Mouse (Mus musculus): ENCODE results near the gene Dcst2. TPM values are rescaled to one million over a fixed set of nuclear protein-coding genes. Genes with fewer than 3 reads are reported as not detected.

Dcst2 gene
- polyA plus RNA-seq, 1 experiment from 2014 or later = 0.24 TPM

DNA sequence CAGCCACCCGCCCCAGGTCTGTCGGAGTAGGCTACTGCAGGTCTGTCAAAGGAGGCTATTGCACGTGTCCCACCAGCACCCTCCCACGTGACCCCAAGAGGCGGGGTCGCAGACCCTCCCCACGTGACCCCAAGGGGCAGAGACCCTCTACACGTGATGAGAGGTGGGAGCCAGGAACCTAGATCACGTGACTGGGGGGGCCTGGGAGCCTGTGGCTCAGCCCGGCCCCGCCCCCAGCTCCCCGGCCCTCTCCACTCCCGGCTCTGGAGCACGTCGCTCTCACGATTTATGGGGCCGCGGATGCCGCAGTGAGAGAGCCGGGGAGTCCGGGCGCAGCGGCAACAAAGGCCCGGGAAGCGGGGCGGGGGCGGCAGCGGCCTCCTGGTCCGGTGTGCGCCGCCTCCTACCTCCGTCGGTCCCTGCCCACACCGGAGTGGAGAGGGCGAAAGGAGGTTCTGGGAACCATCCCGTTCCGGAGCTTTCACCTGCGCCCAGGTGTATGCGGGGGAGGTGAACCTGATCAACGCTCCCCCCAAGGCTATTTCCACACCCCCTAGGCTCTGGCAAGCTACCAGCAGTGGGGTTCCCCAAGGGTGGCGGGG is 41.1 kb upstream of the Dcst2 start:
- Histone ChIP-seq H3K4me3 (replicated peaks) (peak overlapping the region; percentile 64), H3K27me3 (peaks cover 68% of the 10 kb centered on the region), H3K9ac (replicated peaks) (peak overlapping the region; percentile 86), H3K9me3 (no peaks in the 10 kb centered on the region), H3K36me3 (no peaks in the 10 kb centered on the region), H3K27ac (peak overlapping the region; percentile 86), H3K4me2 (replicated peaks) (peak overlapping the region; percentile 79), H3K4me1 (replicated peaks) (peaks cover 72% of the 10 kb centered on the region)
- ATAC-seq = no peak
- WGBS = 1% methylated on average over 41 of the region's 41 CpGs

DNA sequence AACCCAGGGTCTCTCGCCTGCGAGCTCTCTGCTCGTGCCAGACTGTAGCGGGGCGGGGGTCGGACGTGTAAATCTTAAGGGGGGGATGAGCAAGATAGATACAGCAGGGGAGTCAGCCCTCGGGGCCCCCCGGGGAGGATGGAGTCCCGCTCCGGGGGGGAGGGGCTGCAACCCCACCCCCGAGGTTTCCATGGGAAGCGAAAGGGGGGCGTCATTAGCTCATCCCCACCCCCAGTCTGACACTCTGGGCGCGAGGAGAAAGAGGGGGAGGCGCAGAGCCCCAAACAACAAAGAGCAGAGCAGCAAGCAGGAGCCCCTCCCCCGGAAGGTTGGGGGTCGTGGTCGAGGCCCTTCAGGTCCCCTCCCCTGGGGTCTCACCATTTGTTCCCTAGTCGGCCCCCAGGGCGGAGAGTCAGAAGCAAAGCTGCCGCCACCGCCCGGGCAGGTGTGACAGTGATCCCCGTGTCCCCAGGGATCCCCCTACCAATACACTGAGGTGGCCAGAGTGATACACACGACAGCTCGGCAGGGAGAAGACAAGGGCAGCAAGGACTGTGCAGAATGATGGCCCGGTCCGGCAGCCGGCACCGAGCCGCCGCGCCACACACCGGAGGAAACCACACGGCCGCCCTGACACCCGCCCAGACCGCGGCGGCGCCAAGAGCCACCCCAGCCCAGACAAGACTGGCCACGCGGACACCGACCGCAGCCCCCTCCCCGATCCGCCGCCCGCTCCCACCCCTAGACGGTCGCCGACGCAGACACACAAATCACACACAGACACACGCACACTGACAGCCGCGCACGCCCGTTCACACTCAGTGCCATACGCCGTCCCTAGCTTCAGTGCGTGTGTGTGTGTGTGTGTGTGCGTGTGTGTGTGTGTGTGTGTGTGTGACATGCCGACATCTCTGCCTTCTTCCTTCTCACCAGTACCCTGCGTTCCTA is 40.3 kb upstream of the Dcst2 start:
- peak; percentile 31 for ATAC-seq
- 1% methylated on average over 61 of the region's 66 CpGs for WGBS
- peaks cover 64% of the 10 kb centered on the region for H3K4me1 ChIP-seq (replicated peaks)

DNA sequence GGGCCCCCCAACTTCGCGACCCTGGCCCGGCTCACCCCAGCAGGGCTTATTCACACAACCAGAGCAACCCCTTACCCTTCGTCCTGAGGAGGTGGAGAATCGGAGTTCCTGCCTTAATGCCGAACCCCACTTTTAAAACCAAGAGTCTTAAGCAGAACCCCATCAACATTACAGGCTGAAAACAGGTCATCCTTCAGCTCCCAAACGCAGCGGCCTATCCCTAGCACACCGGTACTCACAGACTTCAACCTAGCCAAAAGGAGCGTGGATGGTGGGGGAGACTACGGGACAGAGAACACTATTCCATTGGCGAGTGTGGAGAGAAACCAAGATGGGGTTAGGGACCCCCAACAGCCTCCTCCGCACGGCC is 39.7 kb upstream of the Dcst2 start:
- Histone ChIP-seq H3K4me3 (replicated peaks) (peak overlapping the region; percentile 64), H3K9ac (replicated peaks) (peak overlapping the region; percentile 86), H3K36me3 (no peaks in the 10 kb centered on the region), H3K9me3 (no peaks in the 10 kb centered on the region), H3K27ac (peak overlapping the region; percentile 86), H3K4me2 (replicated peaks) (peak overlapping the region; percentile 79), H3K4me1 (replicated peaks) (peaks cover 61% of the 10 kb centered on the region), H3K27me3 (peaks cover 57% of the 10 kb centered on the region)
- WGBS = under 1% methylated on average over 14 of the region's 14 CpGs
- no peak for ATAC-seq

More for the DNA sequence above, 40.3 kb upstream of the Dcst2 start:
- H3K9me3 ChIP-seq = no peaks in the 10 kb centered on the region
- H3K36me3 ChIP-seq = no peaks in the 10 kb centered on the region
- H3K27ac ChIP-seq = peak overlapping the region; percentile 86
- peak overlapping the region; percentile 86 for H3K9ac ChIP-seq (replicated peaks)
- peak overlapping the region; percentile 79 for H3K4me2 ChIP-seq (replicated peaks)
- H3K4me3 ChIP-seq (replicated peaks) = peak overlapping the region; percentile 64
- peaks cover 60% of the 10 kb centered on the region for H3K27me3 ChIP-seq

DNA sequence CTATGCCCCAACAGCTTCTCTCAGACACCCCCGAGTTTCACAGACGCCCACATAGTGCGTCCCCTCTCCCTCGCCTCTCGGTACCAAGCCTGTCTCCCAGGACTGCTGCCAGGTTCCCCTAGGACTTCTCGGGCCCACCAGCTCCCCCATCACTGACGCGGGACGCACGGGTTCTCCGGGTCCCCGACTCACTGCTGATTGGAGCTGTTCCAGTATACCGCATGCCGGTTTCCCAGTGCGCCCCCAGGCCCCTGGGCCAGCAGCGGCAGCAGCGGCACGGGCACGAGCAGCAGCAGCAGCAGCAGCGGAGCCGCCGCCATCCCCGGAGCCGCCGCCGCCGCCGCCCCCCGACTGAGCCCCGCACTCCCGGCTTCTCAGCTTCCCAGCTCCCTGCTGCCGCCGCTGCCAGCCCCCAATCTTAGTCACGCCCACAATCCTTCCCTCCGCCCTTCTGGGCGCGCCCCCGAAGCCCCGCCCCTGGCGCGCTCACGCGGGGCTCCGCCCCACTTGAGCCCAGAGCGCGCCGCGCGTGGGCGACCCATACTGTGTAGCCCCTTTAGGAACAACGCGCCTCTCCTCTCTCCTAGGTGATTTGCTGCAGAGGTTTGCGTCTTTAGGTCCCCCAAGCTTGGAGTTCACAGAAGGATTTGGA is 39.1 kb upstream of the Dcst2 start, which contains the start of gene Efna3:
TSS of gene Efna3 (minus strand) at position 452 of the 652 bp plus-strand sequence.
- Histone ChIP-seq H3K27me3 (peaks cover 54% of the 10 kb centered on the region), H3K9me3 (no peaks in the 10 kb centered on the region), H3K36me3 (no peaks in the 10 kb centered on the region), H3K27ac (peak within 1 kb of the TSS; percentile 86), H3K4me3 (replicated peaks) (peak within 1 kb of the TSS; percentile 64), H3K4me2 (replicated peaks) (peak within 1 kb of the TSS; percentile 79), H3K9ac (replicated peaks) (peak within 1 kb of the TSS; percentile 86), H3K4me1 (replicated peaks) (peaks cover 61% of the 10 kb centered on the region)
- WGBS = under 1% methylated on average over 49 of the region's 53 CpGs
- ATAC-seq = peak; percentile 55

DNA sequence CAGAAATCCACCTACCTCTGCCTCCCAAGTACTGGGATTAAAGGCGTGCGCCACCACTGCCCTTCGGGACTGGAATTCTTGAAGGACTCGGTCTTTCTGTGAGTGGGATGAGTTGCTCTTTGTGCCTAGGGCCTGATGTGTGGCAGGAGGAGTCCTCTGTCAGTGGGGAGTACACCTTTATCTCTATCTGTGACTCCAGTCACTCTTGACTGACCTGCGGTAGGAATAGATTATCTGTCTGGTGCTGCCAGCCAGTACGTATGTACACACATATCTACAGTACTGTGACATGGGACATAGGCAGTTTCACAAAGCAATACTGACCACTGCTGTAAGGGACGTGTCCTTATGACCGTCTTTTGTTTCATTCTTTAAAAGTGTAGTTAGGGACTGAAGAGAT is 35.9 kb upstream of the Dcst2 start:
- Histone ChIP-seq H3K27ac (no peak overlapping the region), H3K27me3 (peaks cover 26% of the 10 kb centered on the region)
- 87% methylated on average over 8 of the region's 8 CpGs for WGBS

DNA sequence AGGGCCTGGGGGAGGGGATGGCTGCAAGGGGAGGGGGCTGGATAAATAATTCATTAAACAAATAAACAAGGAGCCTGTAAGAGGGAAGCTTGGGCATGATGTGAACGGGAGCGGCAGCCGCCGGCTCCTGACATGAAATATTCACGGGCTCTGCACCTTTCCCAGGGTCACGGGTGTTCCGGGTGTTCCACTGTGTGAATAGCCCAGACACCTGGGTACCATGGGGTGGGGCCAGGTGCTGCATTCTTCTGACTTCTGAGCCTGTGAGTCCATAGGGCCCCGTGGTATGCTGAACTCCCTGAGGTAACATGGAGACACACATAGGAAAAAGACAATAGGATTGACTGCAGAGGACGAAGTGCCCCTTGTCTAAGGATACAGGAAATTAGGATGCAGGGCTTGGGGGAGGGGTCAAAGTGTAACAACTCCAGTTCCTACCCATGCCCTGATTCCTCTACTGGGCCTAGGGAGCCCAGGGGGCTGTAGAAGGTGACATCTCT is 34.4 kb upstream of the Dcst2 start:
- Histone ChIP-seq H3K4me2 (replicated peaks) (no peak overlapping the region), H3K9me3 (no peaks in the 10 kb centered on the region), H3K27ac (0 out of 2 replicates have a peak overlapping the region, but pooled peaks have one; percentile 8), H3K9ac (replicated peaks) (no peak overlapping the region), H3K4me3 (replicated peaks) (no peak overlapping the region), H3K4me1 (replicated peaks) (peaks cover 48% of the 10 kb centered on the region), H3K27me3 (peaks cover 17% of the 10 kb centered on the region; the same call in 1 of the 2 replicates), H3K36me3 (no peaks in the 10 kb centered on the region)
- WGBS = 42% methylated on average over 9 of the region's 9 CpGs
- ATAC-seq = no peak

More for the DNA sequence above, 35.9 kb upstream of the Dcst2 start:
- Histone ChIP-seq H3K9me3 (no peaks in the 10 kb centered on the region), H3K36me3 (no peaks in the 10 kb centered on the region), H3K9ac (replicated peaks) (no peak overlapping the region), H3K4me2 (replicated peaks) (no peak overlapping the region), H3K4me3 (replicated peaks) (no peak overlapping the region), H3K4me1 (replicated peaks) (peaks cover 48% of the 10 kb centered on the region)
- ATAC-seq = no peak

DNA sequence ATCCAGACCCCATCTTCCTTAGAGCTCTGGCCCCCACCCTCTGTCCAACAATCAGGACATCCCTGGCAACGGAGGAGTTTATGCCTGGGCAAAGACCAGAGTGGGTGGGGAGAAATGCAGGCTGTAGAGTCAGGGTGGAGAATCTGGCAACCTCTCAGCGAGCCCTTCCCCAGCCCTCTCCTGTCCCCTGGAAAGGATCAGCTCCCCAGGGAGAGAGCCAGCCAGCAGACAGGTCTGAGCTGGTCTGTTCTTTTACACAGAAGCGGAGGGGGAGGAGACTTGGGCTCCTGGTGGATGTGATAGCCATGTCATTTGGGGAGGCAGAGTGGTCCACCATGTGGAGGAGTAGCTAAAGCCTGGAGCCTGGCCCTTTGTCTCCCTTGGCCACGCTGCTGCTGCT is 33.2 kb upstream of the Dcst2 start:
- Histone ChIP-seq H3K9ac (replicated peaks) (no peak overlapping the region), H3K4me3 (replicated peaks) (no peak overlapping the region), H3K4me1 (replicated peaks) (peaks cover 53% of the 10 kb centered on the region), H3K27me3 (peaks cover 12% of the 10 kb centered on the region; the same call in 1 of the 2 replicates), H3K27ac (no peak overlapping the region), H3K9me3 (no peaks in the 10 kb centered on the region), H3K36me3 (peaks cover 6% of the 10 kb centered on the region), H3K4me2 (replicated peaks) (no peak overlapping the region)
- ATAC-seq = no peak
- 13% methylated on average over 4 of the region's 4 CpGs for WGBS

DNA sequence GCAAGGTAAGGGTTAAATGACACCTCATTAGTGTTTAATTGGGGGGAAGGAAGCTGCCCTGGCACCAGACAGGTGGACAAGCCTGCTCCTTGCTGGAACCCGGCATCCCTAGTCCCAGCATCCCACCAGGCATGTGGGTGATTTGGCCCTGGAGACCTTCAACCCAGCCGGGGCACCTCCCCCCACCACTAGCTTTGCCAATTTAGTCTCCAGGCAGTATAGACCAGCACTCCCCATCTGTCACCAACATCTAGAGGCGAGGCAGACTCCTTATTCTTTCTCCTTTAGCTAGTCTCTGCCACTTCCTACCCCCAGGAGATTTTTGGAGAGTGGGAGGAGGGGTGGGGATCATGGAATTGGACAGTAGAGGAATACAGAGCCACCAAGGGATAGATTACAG is 31.4 kb upstream of the Dcst2 start:
- Histone ChIP-seq H3K4me3 (replicated peaks) (no peak overlapping the region), H3K4me1 (replicated peaks) (peaks cover 56% of the 10 kb centered on the region), H3K9ac (replicated peaks) (no peak overlapping the region), H3K27me3 (peaks cover 6% of the 10 kb centered on the region; the same call in 1 of the 2 replicates), H3K27ac (no peak overlapping the region; the same call in 1 of the 2 replicates), H3K4me2 (replicated peaks) (0 out of 2 replicates have a peak overlapping the region, but pooled peaks have one; percentile 8), H3K36me3 (peaks cover 18% of the 10 kb centered on the region), H3K9me3 (no peaks in the 10 kb centered on the region)
- ATAC-seq = no peak
- 42% methylated on average over 3 of the region's 3 CpGs for WGBS

DNA sequence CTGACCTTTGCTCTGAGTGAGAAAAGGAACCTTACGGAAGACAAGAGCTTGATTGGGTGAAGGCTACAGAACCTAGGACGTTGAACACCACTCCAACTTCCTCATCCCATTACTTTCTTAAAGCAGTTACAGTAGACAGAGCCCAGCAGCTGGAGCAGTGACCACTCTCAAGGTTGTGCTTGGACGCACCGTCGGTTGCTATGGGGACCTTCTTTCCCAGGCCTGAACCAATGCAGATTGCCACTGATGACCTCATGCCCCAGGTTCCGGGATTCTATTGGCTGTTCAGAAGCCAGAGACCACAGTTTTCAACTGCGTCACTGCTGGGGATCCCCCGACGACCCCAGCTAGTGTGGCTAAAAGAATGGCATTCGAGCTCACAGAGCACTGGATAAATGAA is 30.8 kb upstream of the Dcst2 start:
- H3K27me3 ChIP-seq = peaks cover 6% of the 10 kb centered on the region; the same call in 1 of the 2 replicates
- H3K27ac ChIP-seq = no peak overlapping the region
- no peak overlapping the region for H3K9ac ChIP-seq (replicated peaks)
- H3K4me2 ChIP-seq (replicated peaks) = no peak overlapping the region
- 15% methylated on average over 10 of the region's 10 CpGs for WGBS
- peaks cover 18% of the 10 kb centered on the region for H3K36me3 ChIP-seq
- no peak for ATAC-seq
- H3K4me1 ChIP-seq (replicated peaks) = peaks cover 62% of the 10 kb centered on the region
- no peak overlapping the region for H3K4me3 ChIP-seq (replicated peaks)
- H3K9me3 ChIP-seq = no peaks in the 10 kb centered on the region

DNA sequence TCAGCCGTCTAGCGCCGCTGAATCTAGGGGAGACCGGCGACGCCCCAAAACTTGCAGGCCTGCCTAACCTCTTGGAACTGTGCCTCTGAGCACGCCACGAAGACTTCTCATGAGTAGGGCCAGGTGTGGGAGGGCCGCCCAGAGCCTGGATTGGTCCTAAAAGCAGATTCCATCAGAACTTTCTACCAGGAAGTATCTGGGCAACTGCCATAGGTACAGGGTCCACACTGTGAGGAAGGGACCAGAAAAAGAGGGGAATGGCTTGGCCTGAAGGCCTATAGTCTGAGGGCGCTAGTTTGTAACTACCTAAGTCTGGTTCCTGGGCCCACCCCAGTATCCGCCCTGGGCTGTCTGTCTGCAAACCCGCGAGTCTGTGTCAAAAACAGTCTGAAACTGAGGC is 30.2 kb upstream of the Dcst2 start:
- no peak for ATAC-seq
- Histone ChIP-seq H3K4me1 (replicated peaks) (peaks cover 69% of the 10 kb centered on the region), H3K4me2 (replicated peaks) (no peak overlapping the region), H3K9ac (replicated peaks) (no peak overlapping the region), H3K27ac (no peak overlapping the region), H3K9me3 (no peaks in the 10 kb centered on the region), H3K4me3 (replicated peaks) (no peak overlapping the region), H3K27me3 (peaks cover 6% of the 10 kb centered on the region; the same call in 1 of the 2 replicates), H3K36me3 (peaks cover 18% of the 10 kb centered on the region)
- 69% methylated on average over 13 of the region's 13 CpGs for WGBS

DNA sequence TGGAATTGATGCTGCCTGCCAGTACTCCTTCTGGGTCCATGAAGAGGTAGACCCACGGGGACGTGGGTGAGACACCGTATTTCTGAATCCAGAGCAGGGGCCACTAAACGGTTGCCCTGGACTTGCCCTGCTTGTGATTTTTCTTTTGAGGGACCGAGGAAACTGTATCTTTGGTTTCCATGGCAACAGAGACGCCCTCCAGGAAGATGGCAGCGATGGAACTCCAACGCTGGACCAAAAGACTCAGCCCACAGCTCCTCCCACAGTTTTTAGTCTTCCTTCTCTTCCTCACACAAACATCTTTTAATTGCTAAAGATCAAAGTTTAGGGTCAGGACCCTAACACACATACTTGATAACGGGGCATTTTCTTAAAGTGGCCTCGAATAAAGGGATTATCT is 29.8 kb upstream of the Dcst2 start:
- Histone ChIP-seq H3K27ac (peak overlapping the region; percentile 46), H3K9ac (replicated peaks) (no peak overlapping the region), H3K36me3 (peaks cover 18% of the 10 kb centered on the region), H3K9me3 (no peaks in the 10 kb centered on the region), H3K27me3 (peaks cover 6% of the 10 kb centered on the region; the same call in 1 of the 2 replicates), H3K4me1 (replicated peaks) (peaks cover 71% of the 10 kb centered on the region), H3K4me3 (replicated peaks) (no peak overlapping the region), H3K4me2 (replicated peaks) (peak overlapping the region; percentile 14; the same call in 1 of the 2 replicates)
- 21% methylated on average over 10 of the region's 10 CpGs for WGBS
- ATAC-seq = no peak

Measured in midbrain, embryonic 13.5 days (tissue).